Mouse (Mus musculus): ENCODE results near the gene Ube2e2. TPM values are rescaled to one million over a fixed set of nuclear protein-coding genes. Genes with fewer than 3 reads are reported as not detected.

The Ube2e2 gene
- total and polyA plus RNA-seq, 3 experiments, result not detected

GRCm38 (mm10) chr14:18778993-18779675 is 114.9 kb downstream of the Ube2e2 start:
- H3K36me3 ChIP-seq (ENCODE audit: control insufficient read depth in 1 of 2, insufficient read depth in 2 of 2, low read length in 2 of 2), result no peaks in the 10 kb centered on the region
- no peaks in the 10 kb centered on the region for H3K27me3 ChIP-seq (ENCODE audit: control insufficient read depth in 1 of 2, insufficient read depth in 2 of 2, low read length in 2 of 2)
- no peak overlapping the region for H3K27ac ChIP-seq (ENCODE audit: control insufficient read depth, low read depth, low read length)
- no peaks in the 10 kb centered on the region for H3K4me1 ChIP-seq (ENCODE audit: control insufficient read depth in 1 of 2, insufficient read depth in 2 of 2, low read length in 2 of 2)
- TF ChIP-seq GABPA (IDR thresholded peaks at IDR 0.05; ENCODE audit: low read depth, low read length) (no peak), HCFC1 (IDR thresholded peaks at IDR 0.05; ENCODE audit: low read depth, low read length) (no peak), MAFK (IDR thresholded peaks at IDR 0.05; ENCODE audit: borderline replicate concordance, low read depth, low read length) (no peak), JUND (IDR thresholded peaks at IDR 0.05; ENCODE audit: low read depth, low read length) (no peak), TAL1 (IDR thresholded peaks at IDR 0.05; ENCODE audit: low read length) (no peak), POLR2AphosphoS5 (IDR thresholded peaks at IDR 0.05; ENCODE audit: borderline replicate concordance, low read depth, low read length) (no peak), CTCF (IDR thresholded peaks at IDR 0.05 in 2 of 3, conservative IDR thresholded peaks at IDR 0.05 in 1 of 3; ENCODE audit: control insufficient read depth in 1 of 3, insufficient read depth in 1 of 3, low read depth in 2 of 3, low read length in 3 of 3, poor library complexity in 1 of 3, severe bottlenecking in 1 of 3) (no peak), ZMIZ1 (IDR thresholded peaks at IDR 0.05; ENCODE audit: low read depth, low read length) (no peak), USF2 (IDR thresholded peaks at IDR 0.05; ENCODE audit: borderline replicate concordance in 1 of 2, insufficient read depth in 1 of 2, low read depth in 1 of 2, low read length in 2 of 2) (no peak), EP300 (IDR thresholded peaks at IDR 0.05; ENCODE audit: low read depth in 1 of 2, low read length in 2 of 2) (no peak), RCOR1 (IDR thresholded peaks at IDR 0.05; ENCODE audit: low read depth, low read length) (no peak), UBTF (IDR thresholded peaks at IDR 0.05; ENCODE audit: borderline replicate concordance, insufficient read depth, low read depth, low read length) (no peak), TCF12 (IDR thresholded peaks at IDR 0.05; ENCODE audit: low read depth, low read length) (no peak), MYB (IDR thresholded peaks at IDR 0.05; ENCODE audit: low read depth, low read length) (no peak), E2F4 (IDR thresholded peaks at IDR 0.05; ENCODE audit: borderline replicate concordance, low read depth, low read length) (no peak), TBP (IDR thresholded peaks at IDR 0.05; ENCODE audit: low read depth, low read length) (no peak), ZNF384 (IDR thresholded peaks at IDR 0.05; ENCODE audit: low read depth, low read length) (no peak)
- H3K9me3 ChIP-seq (replicated peaks; ENCODE audit: insufficient read depth, low read length), result no peaks in the 10 kb centered on the region
- no peak overlapping the region for H3K4me3 ChIP-seq (ENCODE audit: control insufficient read depth in 1 of 2, insufficient read depth in 1 of 2, low read depth in 2 of 2, low read length in 2 of 2)
- DNase-seq (ENCODE audit: low read depth, low spot score), result no peak
- no peaks in the 10 kb centered on the region for H3K79me2 ChIP-seq (ENCODE audit: control insufficient read depth, insufficient read depth, low read length, poor library complexity)
- no peak overlapping the region for H3K9ac ChIP-seq (ENCODE audit: control insufficient read depth, low read depth, low read length, poor library complexity, severe bottlenecking)

DNA sequence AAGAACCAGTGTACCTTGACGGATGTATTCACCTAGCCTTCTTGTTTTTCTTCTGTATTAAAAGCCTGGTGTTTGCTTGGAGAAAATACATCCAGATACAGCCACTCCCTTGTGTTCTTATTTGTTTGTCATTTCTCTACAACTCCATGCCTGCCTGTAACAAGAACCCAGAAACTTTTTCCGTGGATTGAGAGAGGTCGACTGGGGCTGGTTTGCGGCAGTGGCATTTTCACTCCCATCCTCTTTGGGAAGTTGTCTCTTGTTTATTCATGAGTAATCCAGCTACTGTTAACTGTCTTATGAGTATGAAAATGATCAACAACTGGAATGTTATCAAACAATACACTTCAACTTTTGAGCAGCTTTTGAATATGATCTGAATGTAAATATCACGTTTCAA is 115.8 kb downstream of the Ube2e2 start:
- no peak overlapping the region for H3K9ac ChIP-seq (ENCODE audit: control insufficient read depth, low read depth, low read length, poor library complexity, severe bottlenecking)
- no peak for DNase-seq (ENCODE audit: low read depth, low spot score)
- H3K79me2 ChIP-seq (ENCODE audit: control insufficient read depth, insufficient read depth, low read length, poor library complexity), result no peaks in the 10 kb centered on the region
- no peaks in the 10 kb centered on the region for H3K4me1 ChIP-seq (ENCODE audit: control insufficient read depth in 1 of 2, insufficient read depth in 2 of 2, low read length in 2 of 2)
- no peak for TF ChIP-seq EP300 (IDR thresholded peaks at IDR 0.05; ENCODE audit: low read depth in 1 of 2, low read length in 2 of 2)
- no peak for TF ChIP-seq MYB (IDR thresholded peaks at IDR 0.05; ENCODE audit: low read depth, low read length)
- no peak for TF ChIP-seq USF1 (IDR thresholded peaks at IDR 0.05; ENCODE audit: low read depth, low read length)
- TF ChIP-seq GATA1 (IDR thresholded peaks at IDR 0.05; ENCODE audit: low read depth, low read length), result no peak
- no peak for TF ChIP-seq TCF12 (IDR thresholded peaks at IDR 0.05; ENCODE audit: low read depth, low read length)
- no peak for TF ChIP-seq BHLHE40 (IDR thresholded peaks at IDR 0.05; ENCODE audit: borderline replicate concordance, low read depth, low read length)
- TF ChIP-seq MYC (IDR thresholded peaks at IDR 0.05; ENCODE audit: low read depth, low read length), result no peak
- no peaks in the 10 kb centered on the region for H3K9me3 ChIP-seq (replicated peaks; ENCODE audit: insufficient read depth, low read length)
- H3K36me3 ChIP-seq (ENCODE audit: control insufficient read depth in 1 of 2, insufficient read depth in 2 of 2, low read length in 2 of 2), result no peaks in the 10 kb centered on the region
- no peak overlapping the region for H3K27ac ChIP-seq (ENCODE audit: control insufficient read depth, low read depth, low read length)
- H3K4me3 ChIP-seq (ENCODE audit: control insufficient read depth in 1 of 2, insufficient read depth in 1 of 2, low read depth in 2 of 2, low read length in 2 of 2), result no peak overlapping the region
- H3K27me3 ChIP-seq (ENCODE audit: control insufficient read depth in 1 of 2, insufficient read depth in 2 of 2, low read length in 2 of 2), result no peaks in the 10 kb centered on the region

Data from MEL (cell line).